Mouse (Mus musculus) kidney, embryonic 14.5 days (tissue): ENCODE data around the gene Naa35. TPM values are rescaled to one million over a fixed set of nuclear protein-coding genes. Genes with fewer than 3 reads are reported as not detected.

ENCODE experiments used
- ATAC-seq: fragments of 200-750 bp; cut with Nextera tagmentation; 2 replicates; pipeline ENCODE4 v1.8.0; 2017; ENCODE audit warnings: moderate number of reproducible peaks, mild to moderate bottlenecking, moderate TSS enrichment, moderate library complexity; ENCODE audit not compliant: low FRiP score, low TSS enrichment
- H3K27ac ChIP-seq: fragments of 300-500 bp; sonication (generic); 2 replicates; pipeline ENCODE4 v1.5.1; 2014; ENCODE audit warnings: low read depth, mild to moderate bottlenecking, low read length, moderate library complexity, mixed read lengths
- H3K27me3 ChIP-seq: fragments of 300-500 bp; sonication (generic); 2 replicates; pipeline ENCODE4 v1.6.1; 2014; ENCODE audit warnings: mild to moderate bottlenecking, low read length; ENCODE audit not compliant: control insufficient read depth, insufficient read depth
- H3K36me3 ChIP-seq: fragments of 300-500 bp; sonication (generic); 2 replicates; pipeline ENCODE4 v1.6.1; 2014; ENCODE audit warnings: low read length, mixed read lengths; ENCODE audit not compliant: control insufficient read depth, insufficient read depth
- H3K4me1 ChIP-seq: fragments of 300-500 bp; sonication (generic); 2 replicates; pipeline ENCODE4 v1.6.1; 2014; ENCODE audit warnings: low read length, mixed read lengths; ENCODE audit not compliant: control insufficient read depth, insufficient read depth
- H3K4me2 ChIP-seq: fragments of 300-500 bp; sonication (generic); replicated peaks from 2 replicates; pipeline ENCODE4 v1.6.1; 2014; ENCODE audit warnings: low read depth, mild to moderate bottlenecking, low read length
- H3K4me3 ChIP-seq: fragments of 300-500 bp; sonication (generic); 2 replicates; pipeline ENCODE4 v1.5.1; 2014; ENCODE audit warnings: mild to moderate bottlenecking, low read length
- H3K9ac ChIP-seq: fragments of 300-500 bp; sonication (generic); 2 replicates; pipeline ENCODE4 v1.6.1; 2014; ENCODE audit warnings: low read depth, mild to moderate bottlenecking, low read length, moderate library complexity
- H3K9me3 ChIP-seq: fragments of 300-500 bp; sonication (generic); 2 replicates; pipeline ENCODE4 v1.6.1; 2016; ENCODE audit warnings: low read length; ENCODE audit not compliant: control insufficient read depth
- whole genome bisulfite sequencing: fragments of 180-500 bp; shearing (Covaris S2); extraction: QIAGEN DNeasy Blood & Tissue Kit; methylation state at CpG from one replicate; pipeline ENCODE4 v1.1.7; 2014; 5-methylcytosine and 5-hydroxymethylcytosine counted together
- polyA plus RNA-seq: library from polyadenylated mRNA; unstranded; fragments of >200 nt; fragmentation: Nextera tagmentation; extraction: Ambion mirVana; gene quantifications from 2 replicates; pipeline ENCODE4 v1.2.1, GENCODE M21; 2014

Gene Naa35
- polyA plus RNA-seq, 1 experiment from 2014 or later, result 93.0 TPM

GRCm38 (mm10) chr13:59674761-59675150 lies 89.7 kb downstream of the Naa35 start:
- Histone ChIP-seq H3K4me3 (peak overlapping the region; percentile 77), H3K9me3 (no peaks in the 10 kb centered on the region), H3K4me2 (peak overlapping the region; percentile 61), H3K4me1 (peaks cover 11% of the 10 kb centered on the region), H3K27me3 (no peaks in the 10 kb centered on the region), H3K27ac (peak overlapping the region; percentile 74; the same call in 1 of the 2 replicates), H3K9ac (peak overlapping the region; percentile 74; the same call in 1 of the 2 replicates), H3K36me3 (no peaks in the 10 kb centered on the region)
- WGBS, result 2% methylated on average over 13 of the region's 13 CpGs
- ATAC-seq, result no peak; the same call in 1 of the 2 replicates

DNA sequence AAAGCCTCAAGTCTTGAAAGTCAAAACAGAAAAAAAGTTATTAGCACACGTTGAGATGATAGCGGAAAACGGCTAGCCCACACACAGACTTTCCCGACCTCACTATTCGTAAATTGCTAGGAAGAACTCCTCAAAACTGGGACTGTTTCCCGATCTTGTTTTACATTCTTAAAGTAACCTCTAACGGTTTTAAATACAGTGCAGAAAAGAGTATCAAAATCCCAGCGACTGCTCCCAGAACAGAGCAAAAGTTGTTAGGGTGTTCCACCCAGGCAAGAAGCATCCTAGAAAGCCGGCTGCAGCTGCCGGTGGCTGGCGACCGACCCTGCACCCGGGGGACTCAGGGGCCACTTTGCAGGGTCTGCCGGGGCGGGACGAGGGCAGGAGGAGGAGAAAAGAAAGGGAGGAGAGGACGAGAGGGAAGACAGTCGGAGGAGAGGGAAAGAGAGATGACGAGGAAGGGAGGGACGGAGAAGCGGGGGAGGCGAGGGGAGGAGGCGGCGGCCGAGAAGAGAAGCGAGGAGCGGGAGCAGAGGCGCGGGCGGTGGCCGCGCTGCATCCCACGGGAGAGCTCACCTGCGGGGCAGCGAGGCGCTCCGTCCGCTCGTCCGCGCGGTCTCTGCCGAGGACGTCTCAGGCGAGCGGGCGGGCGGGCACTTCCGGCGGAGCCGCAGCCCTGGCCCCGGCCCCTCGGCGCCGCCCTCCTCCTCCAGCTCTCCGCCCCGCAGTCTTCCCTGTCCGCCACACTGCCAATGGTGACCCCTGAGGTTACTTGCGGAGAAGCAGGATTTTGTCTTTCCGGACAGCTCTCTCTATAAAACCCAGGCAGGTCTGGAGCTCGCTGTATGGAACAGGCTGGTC lies 90.3 kb downstream of the Naa35 start, which contains the start of gene Golm1:
Golm1 (minus strand) TSS at position 661 of the 861 bp plus-strand sequence.
- H3K4me2 ChIP-seq, result peak within 1 kb of the TSS; percentile 61
- H3K4me1 ChIP-seq, result peaks cover 11% of the 10 kb centered on the region
- 1% methylated on average over 45 of the region's 61 CpGs for WGBS
- H3K27ac ChIP-seq, result peak within 1 kb of the TSS; percentile 74
- no peaks in the 10 kb centered on the region for H3K36me3 ChIP-seq
- H3K9ac ChIP-seq, result peak within 1 kb of the TSS; percentile 74
- peak within 1 kb of the TSS; percentile 77 for H3K4me3 ChIP-seq
- no peaks in the 10 kb centered on the region for H3K9me3 ChIP-seq
- ATAC-seq, result peak; percentile 89
- H3K27me3 ChIP-seq, result no peaks in the 10 kb centered on the region

DNA sequence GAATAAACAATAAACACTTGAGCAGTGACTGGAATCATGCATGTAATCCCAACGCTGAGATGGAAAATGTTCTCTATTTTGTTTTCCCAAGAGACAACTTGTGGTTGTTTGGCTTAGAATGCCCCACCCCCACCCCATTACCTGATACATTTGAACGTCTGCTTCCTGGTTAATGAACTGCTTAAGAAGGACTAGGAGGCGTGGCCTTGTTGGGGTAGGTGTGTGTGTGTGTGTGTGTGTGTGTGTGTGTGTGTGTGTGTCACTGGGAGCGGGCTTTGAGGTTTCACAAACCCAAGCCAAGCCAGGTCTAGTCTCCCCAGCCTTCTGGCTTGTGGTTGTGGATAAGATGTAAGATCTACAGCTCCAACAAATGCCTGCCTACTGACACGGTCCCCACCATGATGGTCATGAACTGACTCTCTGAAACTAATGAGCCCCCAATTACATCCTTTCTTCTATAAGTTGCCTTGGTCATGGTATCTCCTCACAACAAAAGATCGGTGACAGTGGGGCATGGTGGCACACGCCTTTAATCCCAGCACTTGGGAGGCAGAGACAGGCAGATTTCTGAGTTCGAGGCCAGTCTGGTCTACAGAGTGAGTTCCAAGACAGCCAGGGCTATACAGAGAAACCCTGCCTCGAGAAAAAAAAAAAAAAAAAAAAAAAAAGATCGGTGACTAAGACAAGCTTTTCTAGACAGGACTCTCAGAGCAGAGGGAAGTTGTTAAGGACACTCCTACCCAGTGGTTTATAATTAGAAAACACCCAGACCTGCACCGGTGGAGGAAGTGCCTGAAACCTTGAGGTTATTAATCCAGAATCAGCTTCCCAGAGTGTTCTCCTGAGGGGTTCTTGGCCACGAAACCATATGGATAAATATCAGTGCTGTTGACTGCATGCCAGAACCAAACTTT lies 91.5 kb downstream of the Naa35 start:
- peaks cover 11% of the 10 kb centered on the region for H3K4me1 ChIP-seq
- no peak for ATAC-seq
- no peak overlapping the region for H3K4me3 ChIP-seq
- H3K9me3 ChIP-seq, result no peaks in the 10 kb centered on the region
- H3K27me3 ChIP-seq, result no peaks in the 10 kb centered on the region
- no peaks in the 10 kb centered on the region for H3K36me3 ChIP-seq
- WGBS, result 79% methylated on average over 11 of the region's 12 CpGs
- no peak overlapping the region for H3K4me2 ChIP-seq
- H3K9ac ChIP-seq, result no peak overlapping the region
- H3K27ac ChIP-seq, result no peak overlapping the region

DNA sequence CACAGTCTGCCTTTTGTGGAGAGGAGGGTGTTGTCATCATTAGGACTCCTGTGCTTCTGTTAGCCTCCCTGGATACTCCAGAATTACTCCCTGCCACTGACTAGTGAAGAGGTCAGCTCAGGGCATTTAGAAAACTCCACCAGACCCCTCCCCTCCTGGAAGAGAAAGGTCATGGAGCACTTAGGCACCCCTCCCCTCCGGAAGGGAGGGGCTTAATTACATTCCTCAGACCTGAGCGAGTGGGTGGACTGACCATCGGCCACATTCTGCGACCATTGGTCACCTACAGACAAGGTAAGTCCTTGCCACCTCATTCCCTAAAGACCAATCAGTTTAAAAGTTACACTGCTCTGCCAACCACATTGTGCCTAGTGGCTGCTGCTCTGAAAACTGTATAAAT lies 94.2 kb downstream of the Naa35 start:
- H3K4me2 ChIP-seq, result no peak overlapping the region
- no peak for ATAC-seq
- H3K9ac ChIP-seq, result no peak overlapping the region
- H3K27ac ChIP-seq, result no peak overlapping the region
- no peaks in the 10 kb centered on the region for H3K36me3 ChIP-seq
- 36% methylated on average over 4 of the region's 4 CpGs for WGBS
- no peaks in the 10 kb centered on the region for H3K27me3 ChIP-seq
- peaks cover under 1% of the 10 kb centered on the region; the same call in 1 of the 2 replicates for H3K4me1 ChIP-seq
- H3K9me3 ChIP-seq, result no peaks in the 10 kb centered on the region
- H3K4me3 ChIP-seq, result no peak overlapping the region

GRCm38 (mm10) chr13:59679908-59680307 lies 94.8 kb downstream of the Naa35 start:
- no peak overlapping the region for H3K4me2 ChIP-seq
- no peak overlapping the region for H3K27ac ChIP-seq
- no peak overlapping the region for H3K9ac ChIP-seq
- no peaks in the 10 kb centered on the region for H3K27me3 ChIP-seq
- ATAC-seq, result no peak
- H3K9me3 ChIP-seq, result no peaks in the 10 kb centered on the region
- H3K36me3 ChIP-seq, result no peaks in the 10 kb centered on the region
- no peak overlapping the region for H3K4me3 ChIP-seq
- 72% methylated on average over 4 of the region's 4 CpGs for WGBS
- H3K4me1 ChIP-seq, result no peaks in the 10 kb centered on the region

- no peak for ATAC-seq
- Histone ChIP-seq H3K4me1 (no peaks in the 10 kb centered on the region), H3K9ac (no peak overlapping the region), H3K4me3 (no peak overlapping the region), H3K9me3 (no peaks in the 10 kb centered on the region), H3K27me3 (no peaks in the 10 kb centered on the region), H3K27ac (no peak overlapping the region), H3K36me3 (no peaks in the 10 kb centered on the region), H3K4me2 (no peak overlapping the region)
- 29% methylated on average over 7 of the region's 7 CpGs for WGBS
These were observed 97.6 kb downstream of the Naa35 start for GRCm38 (mm10) chr13:59682629-59683028.

GRCm38 (mm10) chr13:59685236-59685635 lies 100.2 kb downstream of the Naa35 start:
- no peak overlapping the region for H3K27ac ChIP-seq
- no peaks in the 10 kb centered on the region for H3K27me3 ChIP-seq
- no peak for ATAC-seq
- no peak overlapping the region for H3K4me2 ChIP-seq
- no peaks in the 10 kb centered on the region for H3K9me3 ChIP-seq
- H3K9ac ChIP-seq, result no peak overlapping the region
- WGBS, result 91% methylated on average over 3 of the region's 3 CpGs
- H3K4me3 ChIP-seq, result no peak overlapping the region
- H3K36me3 ChIP-seq, result no peaks in the 10 kb centered on the region
- H3K4me1 ChIP-seq, result no peaks in the 10 kb centered on the region
